Mouse (Mus musculus): Measurements from ENCODE around the gene Serpine1. TPM values are rescaled to one million over a fixed set of nuclear protein-coding genes. Genes with fewer than 3 reads are reported as not detected.

The Serpine1 gene
- polyA plus RNA-seq, 1 experiment from 2014 or later = 0.28 TPM

DNA sequence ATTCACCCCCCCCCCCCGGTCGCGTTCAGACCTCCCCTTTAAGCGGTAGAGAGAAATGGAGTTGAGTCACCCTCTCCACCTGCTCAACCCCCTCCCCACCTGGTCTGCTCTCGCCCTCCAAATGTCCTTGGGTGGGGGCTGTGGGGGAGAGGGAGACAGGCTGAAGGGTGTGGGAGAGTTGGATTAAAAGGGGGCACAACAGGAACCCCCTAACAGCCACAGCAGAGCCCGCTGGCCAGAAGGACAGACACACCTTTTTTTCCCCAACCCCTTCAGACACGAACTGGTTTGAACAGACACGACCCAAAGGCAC lies 42.8 kb downstream of the Serpine1 start:
- Histone ChIP-seq H3K9ac (replicated peaks; ENCODE audit: low read length) (peak overlapping the region; percentile 61; the same call in 1 of the 2 replicates), H3K36me3 (ENCODE audit: control insufficient read depth, insufficient read depth, low read length) (no peaks in the 10 kb centered on the region), H3K27me3 (ENCODE audit: control insufficient read depth, insufficient read depth, low read length) (peaks cover 64% of the 10 kb centered on the region), H3K9me3 (ENCODE audit: control insufficient read depth, low read length) (no peaks in the 10 kb centered on the region), H3K4me1 (ENCODE audit: control insufficient read depth, insufficient read depth, low read length) (peaks cover 20% of the 10 kb centered on the region), H3K27ac (replicated peaks; ENCODE audit: low read depth, low read length) (no peak overlapping the region; the same call in 1 of the 2 replicates), H3K4me2 (ENCODE audit: low read length) (peak overlapping the region; percentile 100), H3K4me3 (replicated peaks; ENCODE audit: low read depth, low read length) (peak overlapping the region; percentile 52)
- ATAC-seq (ENCODE audit: low FRiP score, low TSS enrichment) (no peak), DNase-seq (no peak)
- WGBS = 3% methylated on average over 8 of the region's 8 CpGs

DNA sequence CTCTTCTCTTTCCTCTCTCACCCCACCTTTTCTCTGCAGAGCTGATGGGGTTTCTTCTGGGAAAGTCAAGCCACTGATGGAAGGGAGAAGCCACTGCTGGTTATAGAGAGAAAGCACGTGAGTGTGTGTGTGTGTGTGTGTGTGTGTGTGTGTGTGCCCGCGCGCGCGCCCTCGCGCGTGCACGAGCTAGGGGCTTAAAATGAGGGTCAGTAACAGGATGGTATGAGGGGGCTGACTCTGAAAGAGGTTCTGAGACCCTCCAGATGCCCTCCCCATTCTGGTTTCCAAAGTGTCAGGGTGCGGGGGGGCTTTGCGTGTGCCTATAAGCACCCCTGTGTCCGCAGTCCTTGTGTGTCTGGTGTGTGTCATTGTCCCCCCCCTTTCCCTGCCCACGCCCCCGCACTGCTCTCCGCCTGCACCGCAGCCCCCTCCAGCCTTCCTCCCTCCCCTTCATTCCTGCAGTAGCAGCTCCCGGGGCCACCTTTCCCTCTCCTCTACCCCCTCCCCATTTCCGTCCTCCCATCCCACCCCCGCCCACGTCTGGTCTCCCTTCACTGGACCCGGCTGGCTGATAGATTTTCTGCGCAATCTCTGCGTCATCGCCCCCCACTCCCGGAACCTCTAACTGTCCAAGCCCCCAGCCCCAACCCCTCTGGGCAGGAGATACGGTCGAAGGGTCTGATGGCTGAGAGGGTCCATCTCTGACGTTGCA lies 43.4 kb downstream of the Serpine1 start:
- H3K27ac ChIP-seq (replicated peaks; ENCODE audit: low read depth, low read length) = no peak overlapping the region
- DNase-seq (peak; percentile 45), ATAC-seq (ENCODE audit: low FRiP score, low TSS enrichment) (no peak)
- H3K36me3 ChIP-seq (ENCODE audit: control insufficient read depth, insufficient read depth, low read length) = no peaks in the 10 kb centered on the region
- H3K9ac ChIP-seq (replicated peaks; ENCODE audit: low read length) = peak overlapping the region; percentile 61; the same call in 1 of the 2 replicates
- WGBS = 3% methylated on average over 29 of the region's 29 CpGs
- H3K4me3 ChIP-seq (replicated peaks; ENCODE audit: low read depth, low read length) = peak overlapping the region; percentile 52
- peaks cover 67% of the 10 kb centered on the region for H3K27me3 ChIP-seq (ENCODE audit: control insufficient read depth, insufficient read depth, low read length)
- peak overlapping the region; percentile 100 for H3K4me2 ChIP-seq (ENCODE audit: low read length)
- no peaks in the 10 kb centered on the region for H3K9me3 ChIP-seq (ENCODE audit: control insufficient read depth, low read length)
- H3K4me1 ChIP-seq (ENCODE audit: control insufficient read depth, insufficient read depth, low read length) = peaks cover 20% of the 10 kb centered on the region

GRCm38 (mm10) chr5:137026092-137026491 lies 46.0 kb downstream of the Serpine1 start, which contains the start of gene Vgf:
Gene Vgf, plus strand, starts transcription at chr5:137026392.
- DNase-seq (no peak), ATAC-seq (ENCODE audit: low FRiP score, low TSS enrichment) (no peak)
- Histone ChIP-seq H3K4me3 (replicated peaks; ENCODE audit: low read depth, low read length) (peak within 1 kb of the TSS; percentile 12; the same call in 1 of the 2 replicates), H3K36me3 (ENCODE audit: control insufficient read depth, insufficient read depth, low read length) (no peaks in the 10 kb centered on the region), H3K9ac (replicated peaks; ENCODE audit: low read length) (no peak within 1 kb of the TSS), H3K27me3 (ENCODE audit: control insufficient read depth, insufficient read depth, low read length) (peaks cover 60% of the 10 kb centered on the region), H3K9me3 (ENCODE audit: control insufficient read depth, low read length) (no peaks in the 10 kb centered on the region), H3K4me1 (ENCODE audit: control insufficient read depth, insufficient read depth, low read length) (peaks cover 9% of the 10 kb centered on the region), H3K4me2 (ENCODE audit: low read length) (peak within 1 kb of the TSS; percentile 50), H3K27ac (replicated peaks; ENCODE audit: low read depth, low read length) (no peak within 1 kb of the TSS)
- 32% methylated on average over 4 of the region's 4 CpGs for WGBS

GRCm38 (mm10) chr5:137025132-137025531 lies 46.9 kb downstream of the Serpine1 start:
- Histone ChIP-seq H3K9me3 (ENCODE audit: control insufficient read depth, low read length) (no peaks in the 10 kb centered on the region), H3K9ac (replicated peaks; ENCODE audit: low read length) (no peak overlapping the region), H3K4me1 (ENCODE audit: control insufficient read depth, insufficient read depth, low read length) (0 out of 2 replicates have a peak, but pooled peaks cover 2% of the 10 kb centered on the region), H3K4me2 (ENCODE audit: low read length) (peak overlapping the region; percentile 50), H3K4me3 (replicated peaks; ENCODE audit: low read depth, low read length) (peak overlapping the region; percentile 12; the same call in 1 of the 2 replicates), H3K27ac (replicated peaks; ENCODE audit: low read depth, low read length) (no peak overlapping the region), H3K36me3 (ENCODE audit: control insufficient read depth, insufficient read depth, low read length) (no peaks in the 10 kb centered on the region), H3K27me3 (ENCODE audit: control insufficient read depth, insufficient read depth, low read length) (peaks cover 53% of the 10 kb centered on the region)
- under 1% methylated on average over 23 of the region's 23 CpGs for WGBS
- no peak for ATAC-seq (ENCODE audit: low FRiP score, low TSS enrichment)
- peak; percentile 90 for DNase-seq

GRCm38 (mm10) chr5:137024318-137024717 lies 47.8 kb downstream of the Serpine1 start:
- no peak overlapping the region for H3K9ac ChIP-seq (replicated peaks; ENCODE audit: low read length)
- H3K4me3 ChIP-seq (replicated peaks; ENCODE audit: low read depth, low read length) = no peak overlapping the region
- H3K9me3 ChIP-seq (ENCODE audit: control insufficient read depth, low read length) = no peaks in the 10 kb centered on the region
- H3K36me3 ChIP-seq (ENCODE audit: control insufficient read depth, insufficient read depth, low read length) = no peaks in the 10 kb centered on the region
- H3K27me3 ChIP-seq (ENCODE audit: control insufficient read depth, insufficient read depth, low read length) = peaks cover 50% of the 10 kb centered on the region
- ATAC-seq (ENCODE audit: low FRiP score, low TSS enrichment) = no peak
- WGBS = 50% methylated on average over 3 of the region's 3 CpGs
- H3K27ac ChIP-seq (replicated peaks; ENCODE audit: low read depth, low read length) = no peak overlapping the region
- H3K4me2 ChIP-seq (ENCODE audit: low read length) = no peak overlapping the region
- H3K4me1 ChIP-seq (ENCODE audit: control insufficient read depth, insufficient read depth, low read length) = 0 out of 2 replicates have a peak, but pooled peaks cover 2% of the 10 kb centered on the region
- DNase-seq = peak; percentile 17

DNA sequence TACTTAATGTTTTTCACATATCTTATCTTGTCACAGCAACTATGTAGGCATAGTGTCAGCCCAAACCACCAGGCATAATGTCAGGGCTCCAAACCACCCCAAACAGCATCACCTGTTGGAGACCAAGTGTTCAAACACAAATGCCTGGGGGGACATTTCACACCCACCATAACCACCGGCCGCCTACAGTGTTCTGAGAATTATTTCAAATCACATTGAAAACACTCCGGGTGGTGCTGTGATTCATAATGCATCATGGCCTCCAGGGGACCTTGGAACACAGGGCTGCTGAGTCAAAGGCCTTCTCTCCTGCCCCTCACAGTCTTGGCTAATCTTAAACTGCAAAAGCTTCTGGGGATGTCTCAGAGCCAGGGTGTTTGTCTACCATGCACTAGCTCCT lies 56.2 kb downstream of the Serpine1 start:
- no peak overlapping the region for H3K9ac ChIP-seq (replicated peaks; ENCODE audit: low read length)
- ATAC-seq (ENCODE audit: low FRiP score, low TSS enrichment) = no peak

GRCm38 (mm10) chr5:137012401-137012950 lies 59.6 kb downstream of the Serpine1 start:
- Histone ChIP-seq H3K4me3 (replicated peaks; ENCODE audit: low read depth, low read length) (no peak overlapping the region), H3K36me3 (ENCODE audit: control insufficient read depth, insufficient read depth, low read length) (no peaks in the 10 kb centered on the region), H3K27ac (replicated peaks; ENCODE audit: low read depth, low read length) (no peak overlapping the region), H3K4me2 (ENCODE audit: low read length) (no peak overlapping the region), H3K27me3 (ENCODE audit: control insufficient read depth, insufficient read depth, low read length) (no peaks in the 10 kb centered on the region), H3K4me1 (ENCODE audit: control insufficient read depth, insufficient read depth, low read length) (no peaks in the 10 kb centered on the region), H3K9me3 (ENCODE audit: control insufficient read depth, low read length) (no peaks in the 10 kb centered on the region), H3K9ac (replicated peaks; ENCODE audit: low read length) (no peak overlapping the region)
- no peak for ATAC-seq (ENCODE audit: low FRiP score, low TSS enrichment)
- WGBS = 76% methylated on average over 15 of the region's 15 CpGs
- no peak for DNase-seq

More for the DNA sequence above, 56.2 kb downstream of the Serpine1 start:
- no peaks in the 10 kb centered on the region for H3K36me3 ChIP-seq (ENCODE audit: control insufficient read depth, insufficient read depth, low read length)
- no peaks in the 10 kb centered on the region for H3K4me1 ChIP-seq (ENCODE audit: control insufficient read depth, insufficient read depth, low read length)
- no peaks in the 10 kb centered on the region for H3K9me3 ChIP-seq (ENCODE audit: control insufficient read depth, low read length)
- H3K27me3 ChIP-seq (ENCODE audit: control insufficient read depth, insufficient read depth, low read length) = no peaks in the 10 kb centered on the region
- H3K27ac ChIP-seq (replicated peaks; ENCODE audit: low read depth, low read length) = no peak overlapping the region
- H3K4me2 ChIP-seq (ENCODE audit: low read length) = no peak overlapping the region
- H3K4me3 ChIP-seq (replicated peaks; ENCODE audit: low read depth, low read length) = no peak overlapping the region
- DNase-seq = no peak
- 87% methylated on average over 3 of the region's 3 CpGs for WGBS
